Mouse (Mus musculus) erythroblast, embryonic 14.5 days (primary cell): ENCODE results near the gene Ifna2. TPM values are rescaled to one million over a fixed set of nuclear protein-coding genes. Genes with fewer than 3 reads are reported as not detected.

Source experiments
- H3K27me3 ChIP-seq: 2 replicates; pipeline ENCODE4 v1.6.1; 2012; ENCODE audit warnings: inconsistent platforms; ENCODE audit not compliant: control insufficient read depth
- H3K36me3 ChIP-seq: 2 replicates; pipeline ENCODE4 v1.6.1; 2012; ENCODE audit warnings: mild to moderate bottlenecking, inconsistent platforms; ENCODE audit not compliant: control insufficient read depth
- H3K4me1 ChIP-seq: 2 replicates; pipeline ENCODE4 v1.6.1; 2012; ENCODE audit warnings: inconsistent platforms; ENCODE audit not compliant: control insufficient read depth
- H3K4me3 ChIP-seq: replicated peaks from 2 replicates; pipeline ENCODE3; 2012; ENCODE audit warnings: moderate library complexity, mild to moderate bottlenecking, inconsistent platforms
- H3K9me3 ChIP-seq: 2 replicates; pipeline ENCODE4 v1.6.1; 2012; ENCODE audit warnings: low read length, inconsistent platforms, mixed read lengths; ENCODE audit not compliant: control insufficient read depth
- GATA1 ChIP-seq: IDR thresholded peaks from 2 replicates; pipeline ENCODE4 v1.6.1; 2012; ENCODE audit warnings: low read length, inconsistent platforms, mixed read lengths
- TAL1 ChIP-seq: IDR thresholded peaks from 3 replicates; pipeline ENCODE4 v1.6.1; 2012; ENCODE audit warnings: low read length, inconsistent platforms, mixed read lengths
- polyA plus RNA-seq: library from polyadenylated mRNA; stranded (reverse); fragments of >175 nt; gene quantifications from 2 replicates; pipeline ENCODE4 v1.2.3, GENCODE M21; 2012

Gene Ifna2
- polyA plus RNA-seq, 1 experiment, result not detected

DNA sequence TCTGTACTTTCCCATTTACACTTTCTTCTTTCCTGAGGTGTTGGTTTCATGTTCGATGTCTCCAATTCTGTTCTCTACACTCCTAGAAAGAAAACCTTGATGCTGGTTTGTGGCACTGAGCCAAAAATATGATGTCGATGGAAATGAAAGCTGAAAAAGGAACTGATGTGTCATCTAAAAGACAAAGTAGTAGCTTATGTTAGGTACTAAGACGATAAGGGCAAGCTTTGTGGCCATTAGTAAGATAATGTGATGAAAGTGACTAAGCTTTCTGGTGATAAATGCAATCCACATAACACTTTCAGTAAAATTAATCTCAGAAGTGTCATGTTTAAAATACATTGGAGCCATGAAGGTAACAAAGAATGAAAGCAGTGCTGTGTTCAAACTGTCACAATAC is 2.4 kb downstream of the Ifna2 start:
- no peak overlapping the region for H3K4me3 ChIP-seq
- TF ChIP-seq TAL1, result no peak
- no peak for TF ChIP-seq GATA1
- H3K27me3 ChIP-seq, result no peaks in the 10 kb centered on the region
- H3K4me1 ChIP-seq, result no peaks in the 10 kb centered on the region
- no peaks in the 10 kb centered on the region for H3K36me3 ChIP-seq
- H3K9me3 ChIP-seq, result no peaks in the 10 kb centered on the region

GRCm38 (mm10) chr4:88680362-88680761 is 3.4 kb downstream of the Ifna2 start:
- no peaks in the 10 kb centered on the region for H3K4me1 ChIP-seq
- no peaks in the 10 kb centered on the region for H3K27me3 ChIP-seq
- H3K9me3 ChIP-seq, result no peaks in the 10 kb centered on the region
- no peak overlapping the region for H3K4me3 ChIP-seq
- H3K36me3 ChIP-seq, result no peaks in the 10 kb centered on the region
- TF ChIP-seq GATA1, result no peak

GRCm38 (mm10) chr4:88676824-88677223 is 6.9 kb downstream of the Ifna2 start, which contains the start of gene Ifna16:
Gene Ifna16 (minus strand): TSS chr4:88676924.
- Histone ChIP-seq H3K4me3 (no peak within 1 kb of the TSS), H3K9me3 (no peaks in the 10 kb centered on the region), H3K36me3 (no peaks in the 10 kb centered on the region), H3K4me1 (no peaks in the 10 kb centered on the region), H3K27me3 (no peaks in the 10 kb centered on the region)
- TF ChIP-seq TAL1 (no peak), GATA1 (no peak)

DNA sequence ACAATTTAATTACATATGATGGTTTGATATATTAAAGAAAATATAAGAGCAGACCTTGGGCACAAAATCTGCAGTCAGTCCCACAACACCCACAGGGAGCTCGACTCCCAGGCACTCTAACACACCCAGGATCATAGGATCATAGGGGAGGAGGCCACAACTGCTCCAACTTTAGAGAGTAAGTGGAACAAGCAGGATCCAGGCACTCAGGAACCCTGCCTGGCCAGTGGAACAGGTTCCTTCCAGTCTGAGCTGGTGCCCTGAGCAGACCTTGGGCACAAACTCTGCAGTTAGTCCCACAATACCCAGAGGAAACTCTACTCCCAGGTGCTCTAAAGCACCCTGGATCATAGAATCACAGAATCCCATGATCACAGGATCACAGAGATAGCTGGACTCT is 28.3 kb downstream of the Ifna2 start:
- H3K27me3 ChIP-seq, result no peaks in the 10 kb centered on the region
- H3K36me3 ChIP-seq, result no peaks in the 10 kb centered on the region
- TF ChIP-seq GATA1 (no peak), TAL1 (no peak)
- no peaks in the 10 kb centered on the region for H3K4me1 ChIP-seq
- H3K9me3 ChIP-seq, result peaks cover 2% of the 10 kb centered on the region; the same call in 1 of the 2 replicates
- no peak overlapping the region for H3K4me3 ChIP-seq

- TF ChIP-seq TAL1 (no peak), GATA1 (no peak)
- peaks cover 2% of the 10 kb centered on the region; the same call in 1 of the 2 replicates for H3K9me3 ChIP-seq
- H3K4me3 ChIP-seq, result no peak overlapping the region
- H3K36me3 ChIP-seq, result no peaks in the 10 kb centered on the region
- H3K4me1 ChIP-seq, result no peaks in the 10 kb centered on the region
- H3K27me3 ChIP-seq, result no peaks in the 10 kb centered on the region
Measured at GRCm38 (mm10) chr4:88653644-88654043, 30.1 kb downstream of the Ifna2 start.

GRCm38 (mm10) chr4:88644359-88644758 is 39.4 kb downstream of the Ifna2 start, which contains the start of gene Ifna13:
Gene Ifna13 (minus strand): TSS chr4:88644459.
- no peaks in the 10 kb centered on the region for H3K36me3 ChIP-seq
- no peaks in the 10 kb centered on the region for H3K27me3 ChIP-seq
- peaks cover 8% of the 10 kb centered on the region; the same call in 1 of the 2 replicates for H3K9me3 ChIP-seq
- TF ChIP-seq TAL1 (no peak), GATA1 (no peak)
- H3K4me1 ChIP-seq, result no peaks in the 10 kb centered on the region
- H3K4me3 ChIP-seq, result no peak within 1 kb of the TSS

DNA sequence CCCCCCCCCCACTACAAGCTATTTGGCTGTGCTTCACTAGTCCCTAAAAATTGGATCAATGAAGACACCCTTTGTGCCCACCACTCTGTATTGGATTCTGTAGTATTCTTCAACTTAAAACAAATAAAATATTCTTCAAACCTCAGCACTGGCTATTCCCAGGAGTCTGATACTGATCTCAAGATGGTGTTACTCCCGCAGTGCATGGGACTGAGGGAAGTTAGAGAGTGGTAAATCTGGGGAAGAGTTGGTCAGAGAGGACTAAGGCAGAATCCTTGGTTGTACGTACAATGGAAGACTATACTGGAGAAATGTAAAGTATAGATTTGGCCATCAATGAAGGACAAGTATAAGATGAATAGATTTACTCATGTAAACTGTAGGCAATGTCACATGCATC is 41.2 kb downstream of the Ifna2 start:
- Histone ChIP-seq H3K27me3 (no peaks in the 10 kb centered on the region), H3K4me3 (no peak overlapping the region), H3K9me3 (peaks cover 8% of the 10 kb centered on the region; the same call in 1 of the 2 replicates), H3K36me3 (no peaks in the 10 kb centered on the region), H3K4me1 (no peaks in the 10 kb centered on the region)
- TF ChIP-seq GATA1, result no peak
- no peak for TF ChIP-seq TAL1

DNA sequence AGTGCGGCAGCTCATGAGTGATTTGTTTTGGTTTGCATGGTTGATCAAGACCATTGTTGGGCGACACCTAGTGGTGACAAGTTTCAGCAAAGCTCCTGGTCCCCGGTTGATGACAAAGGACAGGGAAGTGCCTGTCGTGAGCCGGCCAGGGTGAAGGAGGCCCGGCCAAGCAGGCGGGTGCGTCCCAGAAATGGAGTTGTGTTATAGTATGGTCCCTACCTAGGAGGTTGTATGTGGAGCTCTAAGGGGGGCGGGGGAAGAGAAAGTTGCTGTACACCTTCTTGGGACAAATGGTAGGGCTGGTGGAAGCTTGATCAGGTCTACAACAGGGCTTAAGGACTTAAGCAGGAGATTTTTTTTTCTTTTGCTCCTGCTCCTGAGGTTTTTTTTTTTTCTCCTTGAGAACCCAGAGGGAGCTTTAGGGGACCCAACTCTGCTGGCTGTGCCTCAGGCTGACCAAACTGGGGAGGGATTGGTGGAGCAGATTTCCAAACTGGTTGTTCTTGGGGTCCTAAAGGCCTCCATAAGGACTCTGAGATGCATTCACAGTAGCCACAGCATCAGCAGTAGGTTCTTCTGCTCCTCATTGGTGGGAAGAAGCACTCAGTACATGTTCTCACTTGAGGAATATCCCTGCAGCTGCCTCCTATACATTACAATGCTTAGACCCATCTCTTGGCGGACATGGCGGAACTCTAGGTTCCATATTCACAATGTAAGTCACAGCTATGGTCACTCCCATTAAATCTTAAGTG is 42.5 kb downstream of the Ifna2 start:
- no peak for TF ChIP-seq TAL1
- no peak for TF ChIP-seq GATA1
- Histone ChIP-seq H3K9me3 (peaks cover 8% of the 10 kb centered on the region; the same call in 1 of the 2 replicates), H3K4me1 (no peaks in the 10 kb centered on the region), H3K27me3 (no peaks in the 10 kb centered on the region), H3K4me3 (peak overlapping the region; percentile 42), H3K36me3 (no peaks in the 10 kb centered on the region)

GRCm38 (mm10) chr4:88640704-88641076 is 43.0 kb downstream of the Ifna2 start:
- Histone ChIP-seq H3K4me3 (peak overlapping the region; percentile 42), H3K27me3 (no peaks in the 10 kb centered on the region), H3K36me3 (no peaks in the 10 kb centered on the region), H3K9me3 (peaks cover 8% of the 10 kb centered on the region; the same call in 1 of the 2 replicates), H3K4me1 (no peaks in the 10 kb centered on the region)
- TF ChIP-seq TAL1 (no peak), GATA1 (no peak)
